Mouse (Mus musculus) retina, adult 2 months (tissue): ENCODE measurements around the gene Tpte.

Experiments
- DNase-seq: peaks from one replicate; pipeline ENCODE4 v3.0.0-alpha.2; 2012; ENCODE audit warnings: low read depth, low spot score

Tpte gene

GRCm38 (mm10) chr8:22376903-22377302, 93.7 kb downstream of the Tpte start:
- no peak for DNase-seq

DNA sequence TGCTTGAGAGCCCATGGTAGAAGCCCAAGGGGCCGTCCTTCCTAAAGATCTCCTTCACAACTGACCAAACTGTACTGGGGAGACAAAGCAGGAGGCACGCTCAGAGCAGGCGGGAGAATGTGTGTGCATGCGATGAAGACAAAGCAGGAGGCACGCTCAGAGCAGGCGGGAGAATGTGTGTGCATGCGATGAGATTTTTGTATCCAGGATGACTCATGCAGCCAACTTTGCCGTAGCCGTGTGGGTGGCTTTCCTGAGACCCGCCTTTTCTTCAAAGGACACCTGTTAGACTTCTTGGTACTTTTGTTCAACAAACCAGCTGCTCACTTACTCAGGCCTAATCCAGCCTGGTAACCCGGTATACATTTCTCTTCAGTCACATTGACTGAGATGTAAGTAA, 97.7 kb downstream of the Tpte start:
- no peak for DNase-seq

GRCm38 (mm10) chr8:22382824-22383595, 99.8 kb downstream of the Tpte start:
- DNase-seq = no peak

- DNase-seq = no peak
These were observed 101.9 kb downstream of the Tpte start for GRCm38 (mm10) chr8:22385158-22385557.

DNA sequence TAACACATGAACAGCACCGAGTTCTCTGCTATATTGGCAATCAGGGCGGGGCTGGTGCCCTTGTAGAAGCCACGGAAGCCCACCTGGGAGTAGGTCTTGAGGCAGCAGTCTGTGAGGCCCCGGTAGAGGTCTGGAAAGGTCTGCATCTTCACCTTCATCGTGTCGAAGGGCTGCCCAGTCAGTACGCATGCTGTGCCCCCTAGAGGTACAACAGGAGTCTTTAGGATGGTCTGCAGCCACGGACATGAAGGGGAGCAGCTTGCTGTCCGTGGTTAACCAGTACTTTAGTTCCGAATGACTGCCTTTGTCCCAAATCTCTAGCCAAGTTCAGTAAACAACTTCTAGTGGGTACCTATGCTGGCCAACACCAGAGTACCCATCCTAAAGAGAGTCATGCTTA, 106.6 kb downstream of the Tpte start:
- DNase-seq = no peak

DNA sequence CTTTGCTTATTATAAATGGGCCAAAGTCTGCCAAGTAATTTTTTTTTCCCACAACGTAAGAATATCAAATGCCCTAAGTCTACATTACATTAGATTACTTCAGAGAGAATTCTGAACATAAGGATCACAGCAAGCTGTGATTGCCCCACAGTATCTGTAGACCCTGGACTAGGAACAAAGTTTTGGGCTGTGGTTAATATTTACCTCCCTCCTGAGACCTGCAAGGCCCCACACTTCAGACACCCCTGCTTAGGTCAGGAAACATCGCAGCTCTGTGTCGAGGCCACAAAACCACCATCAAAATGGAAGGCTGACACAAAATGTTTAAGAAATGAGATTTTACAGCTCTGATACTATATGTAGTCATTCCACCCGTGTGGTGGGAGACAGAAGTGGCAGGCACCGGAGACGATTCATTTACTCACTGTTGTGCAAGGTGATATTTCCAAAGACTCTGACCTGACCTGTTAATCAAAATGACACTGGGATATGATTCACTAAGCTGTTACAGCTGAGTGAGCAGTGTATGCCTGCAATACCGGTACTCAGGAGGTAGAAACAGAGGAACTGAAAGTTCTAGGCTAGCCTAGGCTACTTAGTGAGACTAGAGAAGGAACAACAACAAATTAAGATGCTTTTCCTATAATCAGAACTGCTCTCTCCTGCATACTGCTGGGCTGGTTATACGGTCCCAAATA, 107.7 kb downstream of the Tpte start:
- DNase-seq = no peak

DNA sequence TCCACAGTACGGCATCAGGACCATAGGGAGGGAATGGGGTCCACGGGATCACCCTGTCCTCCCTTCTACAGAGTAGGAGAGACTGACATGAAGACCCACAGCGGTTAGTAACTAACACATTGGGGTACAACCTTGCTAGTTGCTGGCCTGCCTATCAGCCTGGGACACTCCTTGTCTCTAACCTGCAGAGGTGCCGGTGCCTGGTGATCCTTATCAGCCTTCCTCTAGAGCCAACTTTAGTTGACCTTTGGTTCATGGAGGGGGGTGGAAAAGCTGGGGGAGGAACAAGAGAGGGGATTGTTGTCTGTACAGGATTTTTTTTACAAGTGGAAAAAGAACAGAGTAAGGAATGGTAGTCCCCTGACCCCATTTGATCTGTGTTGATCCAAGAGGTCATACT, 111.2 kb downstream of the Tpte start:
- DNase-seq = no peak

GRCm38 (mm10) chr8:22395256-22395655, 112.0 kb downstream of the Tpte start:
- DNase-seq = no peak

- no peak for DNase-seq
These were observed 114.5 kb downstream of the Tpte start for GRCm38 (mm10) chr8:22397811-22398141.

DNA sequence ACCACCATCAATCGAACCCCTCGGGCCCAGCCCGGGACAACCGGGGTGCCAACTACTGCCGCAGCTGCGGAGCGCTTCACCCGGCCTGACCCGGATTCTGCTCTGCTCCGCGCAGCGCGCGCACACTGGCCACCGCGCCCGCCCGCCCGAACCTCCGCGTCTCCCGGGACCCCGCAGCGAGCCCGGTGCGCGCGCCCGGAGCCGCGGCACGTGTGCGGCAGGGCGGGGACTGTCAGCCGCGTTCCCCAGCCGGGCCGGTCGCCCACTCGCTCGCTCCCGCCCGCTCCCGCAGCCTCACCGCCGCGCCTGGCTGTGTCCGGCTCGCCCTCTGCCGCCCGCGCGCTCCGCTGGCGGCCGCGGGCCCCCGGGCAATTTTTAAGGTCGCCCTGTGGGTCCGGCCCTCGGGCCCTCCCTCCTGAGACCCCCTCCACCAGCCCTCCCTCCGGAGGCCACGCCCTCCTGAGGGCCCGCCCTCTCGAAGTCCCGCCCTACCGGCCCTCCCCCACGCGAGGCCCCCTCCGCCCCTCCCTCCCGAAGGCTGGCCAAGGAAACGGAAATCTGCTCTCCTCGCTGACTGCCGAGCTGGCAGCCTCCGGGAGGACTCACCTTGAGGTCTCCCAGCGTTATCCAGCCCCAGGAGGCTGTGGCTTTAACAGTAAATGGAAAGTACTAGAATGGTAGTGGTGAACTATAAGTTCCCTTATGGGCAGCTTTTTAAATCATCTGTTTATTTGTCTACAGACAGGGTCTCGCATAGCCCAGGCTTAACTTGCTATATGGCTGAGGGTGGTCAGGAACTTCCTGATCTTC, 115.1 kb downstream of the Tpte start, which contains the start of gene Slc25a15:
Gene Slc25a15, minus strand, starts transcription at position 456 of the 810 bp plus-strand sequence.
- DNase-seq = peak; percentile 74

- DNase-seq = no peak
These were observed 116.1 kb downstream of the Tpte start for GRCm38 (mm10) chr8:22399285-22399880.

DNA sequence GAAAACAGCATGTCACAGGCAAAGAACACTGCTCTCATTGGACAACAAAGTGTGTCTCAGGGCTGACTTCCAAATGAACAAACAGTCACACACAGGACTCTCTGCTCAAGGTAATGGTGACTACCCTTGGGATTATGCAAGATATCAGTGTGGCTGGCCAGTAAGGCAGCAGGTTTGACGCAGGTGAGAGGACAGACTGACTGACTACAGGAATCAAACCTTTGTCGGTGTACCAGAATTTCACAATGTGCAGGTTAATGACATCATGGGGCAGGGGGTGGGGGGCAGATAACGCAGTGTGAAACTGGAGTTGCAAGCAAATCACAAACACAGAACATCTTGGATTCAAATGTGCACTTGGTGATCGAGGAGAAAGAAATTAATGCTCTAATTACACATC, 117.4 kb downstream of the Tpte start:
- DNase-seq = no peak

DNA sequence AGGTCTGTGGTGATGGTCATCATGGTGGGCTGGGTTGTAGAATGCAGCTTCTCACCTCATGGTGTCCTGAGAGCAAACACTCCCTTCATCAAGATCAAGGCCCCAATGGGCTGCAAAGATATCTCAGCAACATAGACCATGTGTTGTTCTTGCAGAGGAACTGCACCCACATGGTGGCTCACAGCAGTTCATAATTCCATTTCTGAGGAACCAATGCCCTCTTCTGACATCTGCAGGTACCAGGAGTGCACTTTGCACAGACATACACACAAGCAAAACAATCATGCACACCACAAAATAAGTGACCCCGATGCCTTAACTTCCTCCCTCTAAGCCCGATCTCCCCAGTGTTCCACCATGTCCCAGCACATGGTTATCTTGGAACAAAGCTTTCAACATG, 120.0 kb downstream of the Tpte start:
- no peak for DNase-seq

DNA sequence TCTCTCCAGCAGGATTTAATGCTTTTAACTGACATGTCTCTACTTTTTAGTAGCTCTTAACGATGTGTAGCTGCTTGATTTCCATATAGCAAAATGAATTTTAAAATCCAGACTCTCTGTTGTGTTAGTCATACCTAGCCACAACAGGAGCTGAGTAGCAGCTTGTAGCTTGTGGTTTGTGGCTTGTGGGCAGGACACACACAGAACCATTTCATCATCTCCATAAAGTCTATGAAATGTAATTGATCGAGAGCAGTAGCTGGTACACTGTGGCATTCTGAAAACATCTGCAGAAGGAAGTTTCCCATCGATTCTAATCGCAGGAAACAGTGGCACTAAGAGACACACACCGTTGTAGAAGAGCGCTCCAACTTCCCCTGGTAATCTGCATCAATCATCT, 122.5 kb downstream of the Tpte start:
- DNase-seq = no peak

DNA sequence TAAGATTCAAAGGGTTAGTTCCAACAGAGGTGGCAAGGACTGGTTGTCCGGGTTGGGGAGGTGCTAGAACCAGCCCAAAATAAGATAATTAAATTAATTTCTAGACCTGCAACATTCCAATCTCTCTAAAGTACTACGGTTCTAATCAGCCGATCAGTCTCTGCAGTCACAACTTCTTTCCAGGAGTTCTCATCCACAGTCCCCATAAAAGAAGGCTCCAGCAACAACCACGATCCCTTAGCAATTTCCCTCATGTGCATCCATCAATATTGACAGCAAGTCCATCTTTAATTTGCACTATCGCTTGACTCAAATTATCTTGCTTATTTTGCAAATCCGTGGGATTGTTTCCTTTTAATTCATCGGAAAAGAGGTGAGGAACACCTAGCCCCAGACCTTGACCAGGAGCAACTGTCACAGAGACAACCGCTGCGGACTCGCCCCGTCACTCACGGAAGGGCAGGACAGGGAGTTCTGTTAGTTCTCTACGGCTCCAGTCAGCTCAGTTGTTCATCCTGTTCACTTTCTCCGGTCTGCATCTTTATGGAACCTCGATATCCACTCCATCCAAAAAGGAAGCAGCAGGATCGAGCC, 127.5 kb downstream of the Tpte start:
- no peak for DNase-seq

- peak; percentile 90 for DNase-seq
These were observed 128.1 kb downstream of the Tpte start, which contains the start of gene Mrps31 for GRCm38 (mm10) chr8:22411282-22411702. Mrps31 (plus strand) TSS chr8:22411361.

- DNase-seq = no peak
These were observed 128.7 kb downstream of the Tpte start for GRCm38 (mm10) chr8:22411971-22412370.
